Mouse (Mus musculus): ENCODE measurements around the gene Nup107.

Nup107 gene

GRCm38 (mm10) chr10:117792141-117793091 is at the start of gene Nup107:
Gene Nup107 (minus strand): TSS chr10:117792705.
- peak; percentile 100 for DNase-seq (ENCODE audit: low read depth, low spot score)

DNA sequence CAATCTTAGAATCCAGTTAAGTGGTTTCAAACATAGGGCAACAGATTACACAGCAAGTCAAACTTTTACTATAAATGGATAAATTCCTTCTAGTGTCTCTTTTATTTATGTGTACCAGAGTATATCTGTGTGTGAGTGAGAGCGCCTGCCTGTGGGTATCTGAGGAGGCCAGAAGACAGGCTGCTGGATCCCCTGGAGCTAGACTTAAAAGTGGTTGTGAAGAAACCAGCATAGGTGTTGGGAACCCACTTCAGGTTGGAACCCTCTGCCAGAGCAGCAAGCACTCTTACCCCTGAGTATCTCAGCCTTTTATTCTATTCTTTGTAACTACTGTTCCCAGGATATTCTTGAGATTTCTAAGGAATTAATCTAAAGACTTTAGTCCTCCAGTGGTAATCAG is 49.3 kb upstream of the Nup107 start:
- no peak for DNase-seq (ENCODE audit: low read depth, low spot score)

GRCm38 (mm10) chr10:117840431-117840995 is 48.0 kb upstream of the Nup107 start:
- peak; percentile 58 for DNase-seq (ENCODE audit: low read depth, low spot score)

DNA sequence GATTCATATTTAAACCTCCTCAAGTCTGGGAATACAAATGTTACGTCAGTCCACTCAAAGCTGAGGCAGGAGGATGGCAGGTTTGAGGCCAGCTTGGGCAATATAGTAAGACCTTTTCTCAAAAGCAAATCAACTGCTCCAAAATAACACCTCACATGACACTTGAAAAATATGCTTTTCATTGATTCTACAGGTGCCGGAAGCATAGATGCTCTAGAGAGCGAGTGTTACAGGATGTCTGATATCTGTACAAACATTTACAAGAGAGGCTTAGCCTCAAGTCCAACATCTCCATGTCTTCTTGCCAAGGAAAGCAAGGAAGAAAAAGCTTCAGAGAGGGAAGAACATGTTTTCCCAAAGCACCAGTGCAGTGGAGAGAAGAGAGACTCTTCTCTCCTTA is 47.2 kb upstream of the Nup107 start:
- DNase-seq (ENCODE audit: low read depth, low spot score), result no peak

- DNase-seq (ENCODE audit: low read depth, low spot score), result peak; percentile 37
Observed at GRCm38 (mm10) chr10:117838924-117839323, 46.4 kb upstream of the Nup107 start.

DNA sequence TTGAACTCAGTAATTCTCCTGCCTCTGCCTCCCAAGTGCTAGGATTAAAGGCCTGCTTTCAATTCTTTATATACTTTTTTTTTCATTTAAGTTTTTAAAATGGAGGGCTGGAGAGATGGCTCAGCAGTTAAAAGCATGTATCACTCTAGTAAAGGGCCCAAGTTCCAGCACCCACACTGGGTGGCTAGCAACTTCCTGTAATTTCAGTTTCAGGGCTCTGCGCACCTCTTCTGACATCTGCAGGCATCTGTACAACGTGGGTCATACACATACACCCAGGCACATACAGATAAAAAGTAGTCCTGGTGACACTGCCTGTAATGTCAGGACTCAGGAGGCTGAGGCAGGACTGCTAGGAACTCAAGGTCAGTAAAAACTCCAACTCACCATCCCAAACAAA is 43.8 kb upstream of the Nup107 start:
- DNase-seq (ENCODE audit: low read depth, low spot score), result peak; percentile 75

- no peak for DNase-seq (ENCODE audit: low read depth, low spot score)
Observed at GRCm38 (mm10) chr10:117835453-117835852, 42.9 kb upstream of the Nup107 start.

DNA sequence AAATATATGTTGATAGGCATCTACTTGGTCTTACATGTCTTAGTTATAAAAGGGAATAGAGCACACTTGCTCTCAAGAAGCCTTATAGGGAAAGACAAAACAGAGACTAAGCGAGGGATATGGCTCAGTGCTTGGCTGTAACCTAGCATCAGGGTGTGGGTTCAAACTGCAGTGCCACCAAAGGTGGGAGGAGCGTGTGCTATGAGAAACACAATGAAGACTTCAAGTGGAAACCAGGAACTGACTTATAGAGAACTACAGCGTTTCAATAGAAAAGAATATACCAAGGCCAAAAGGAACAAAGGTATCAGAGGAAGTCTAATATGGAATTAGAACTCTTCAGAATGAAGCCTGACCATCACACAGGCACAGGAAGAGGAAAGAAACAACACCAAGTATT is 38.3 kb upstream of the Nup107 start:
- DNase-seq (ENCODE audit: low read depth, low spot score), result peak; percentile 70

- DNase-seq (ENCODE audit: low read depth, low spot score), result peak; percentile 76
Observed at GRCm38 (mm10) chr10:117829472-117830155, 37.1 kb upstream of the Nup107 start.

- DNase-seq (ENCODE audit: low read depth, low spot score), result no peak
Observed at GRCm38 (mm10) chr10:117829022-117829421, 36.5 kb upstream of the Nup107 start.

DNA sequence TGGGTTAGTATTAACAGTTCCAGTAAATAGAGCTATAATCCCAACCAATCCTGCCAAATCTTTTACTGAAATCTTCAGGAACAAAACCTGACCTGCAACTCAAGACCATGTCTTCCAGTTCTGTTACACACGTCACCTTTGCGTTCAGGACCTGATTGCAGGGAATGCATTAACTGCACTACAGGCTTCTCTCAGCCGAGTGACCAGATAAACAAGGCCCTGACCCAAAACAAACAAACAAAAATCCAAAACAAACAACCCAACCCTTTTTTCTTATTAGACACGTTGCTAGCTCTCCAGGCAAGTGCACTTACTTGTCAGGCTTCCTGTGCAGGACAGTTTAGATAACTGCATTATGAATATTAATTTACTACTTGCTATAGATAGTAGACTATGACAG is 36.0 kb upstream of the Nup107 start:
- DNase-seq (ENCODE audit: low read depth, low spot score), result no peak

DNA sequence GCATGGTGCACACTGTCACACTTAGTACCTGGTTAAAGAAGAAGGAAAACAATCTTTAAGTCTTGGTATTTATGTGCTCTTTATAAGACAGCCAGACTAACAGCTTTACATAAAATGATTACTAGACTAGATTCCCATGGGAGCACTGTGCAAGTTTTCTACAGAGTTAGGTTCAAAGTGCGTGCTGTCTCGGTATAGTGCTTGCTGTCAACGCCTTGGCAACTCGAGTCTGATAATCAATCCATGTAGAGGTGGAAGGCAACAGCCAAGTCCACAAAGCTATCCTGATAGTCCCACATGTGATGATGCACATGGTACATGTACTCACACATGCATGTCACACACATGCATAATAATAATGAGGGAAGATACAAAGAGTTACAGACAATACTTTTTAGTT is 32.1 kb upstream of the Nup107 start:
- DNase-seq (ENCODE audit: low read depth, low spot score), result no peak

DNA sequence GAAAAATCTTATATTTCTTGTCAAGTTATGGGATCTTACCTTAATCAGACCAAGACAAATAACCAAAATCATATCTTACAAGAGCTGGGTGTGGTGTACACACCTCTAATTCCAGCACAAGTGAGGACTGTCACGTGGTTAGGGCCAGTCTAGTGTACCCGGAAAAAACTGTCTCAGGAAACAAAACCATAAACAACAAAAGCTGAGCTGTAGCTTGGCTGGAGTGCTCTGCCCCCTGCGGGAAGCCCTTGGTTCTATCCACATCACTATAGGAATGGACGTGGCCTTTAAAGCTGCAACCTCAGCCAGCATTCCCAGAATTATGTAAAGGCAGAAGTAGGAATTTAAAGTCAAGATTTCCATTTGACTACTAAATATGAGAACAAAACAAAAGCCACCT is 31.6 kb upstream of the Nup107 start:
- DNase-seq (ENCODE audit: low read depth, low spot score), result no peak

DNA sequence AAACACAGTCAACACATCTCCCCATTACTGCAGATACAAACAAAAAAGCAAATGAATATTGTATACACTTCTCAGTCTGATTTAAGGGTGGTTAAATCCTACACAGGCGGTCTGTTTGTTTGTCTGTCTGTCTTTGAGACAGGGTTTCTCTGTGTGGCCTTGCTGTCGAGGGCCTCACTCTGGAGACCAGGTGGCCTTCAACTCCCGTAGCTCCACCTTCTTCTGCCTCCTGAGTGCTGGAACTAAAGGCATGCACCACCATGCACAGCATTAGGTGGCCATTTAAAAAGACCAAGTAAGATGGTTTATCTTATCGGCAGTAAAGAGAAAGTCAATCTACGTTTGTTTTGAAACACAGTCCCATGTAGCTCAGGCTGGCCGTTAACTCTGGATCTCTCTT is 30.8 kb upstream of the Nup107 start:
- no peak for DNase-seq (ENCODE audit: low read depth, low spot score)

DNA sequence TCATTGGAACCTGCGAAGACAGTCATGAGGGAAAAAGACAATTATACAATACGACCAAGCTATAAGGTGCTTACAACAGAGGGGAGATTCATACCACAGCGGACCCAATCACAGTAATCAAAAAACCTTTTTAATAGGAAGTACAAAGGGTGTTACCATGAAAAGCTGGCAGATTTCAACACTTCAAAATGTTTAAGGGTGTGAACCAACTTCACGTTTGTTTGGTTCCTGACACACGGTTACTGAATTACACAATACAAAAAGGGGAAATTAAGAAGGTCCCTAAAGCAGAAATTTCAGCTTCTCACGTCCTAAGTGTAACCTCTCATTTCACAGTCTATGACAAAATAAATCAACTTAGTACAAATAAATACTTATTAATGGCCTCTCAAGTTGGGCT is 26.1 kb upstream of the Nup107 start:
- no peak for DNase-seq (ENCODE audit: low read depth, low spot score)

- DNase-seq (ENCODE audit: low read depth, low spot score), result no peak
Observed at GRCm38 (mm10) chr10:117816721-117817120, 24.2 kb upstream of the Nup107 start.

DNA sequence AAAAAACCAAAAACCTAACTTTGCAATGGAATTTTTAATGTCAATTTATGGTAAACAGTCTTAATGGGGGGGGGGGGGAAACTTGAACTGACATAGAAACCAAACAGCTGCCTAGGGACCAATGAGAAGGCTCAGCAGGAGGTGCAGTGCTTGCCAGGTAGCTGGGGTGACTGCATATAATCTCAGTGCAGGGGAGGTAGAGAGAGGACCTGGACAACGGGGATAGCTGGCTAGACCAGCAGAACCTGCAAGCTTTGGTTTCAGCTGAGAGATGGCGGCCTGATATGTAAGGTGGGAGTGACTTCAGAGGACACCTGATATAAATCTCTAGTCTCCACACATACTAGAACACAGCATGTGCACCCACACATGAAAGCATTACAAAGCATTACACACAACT is 20.0 kb upstream of the Nup107 start:
- no peak for DNase-seq (ENCODE audit: low read depth, low spot score)

GRCm38 (mm10) chr10:117811555-117811954 is 19.1 kb upstream of the Nup107 start:
- DNase-seq (ENCODE audit: low read depth, low spot score), result no peak

GRCm38 (mm10) chr10:117810506-117810905 is 18.0 kb upstream of the Nup107 start:
- no peak for DNase-seq (ENCODE audit: low read depth, low spot score)

- peak; percentile 77 for DNase-seq (ENCODE audit: low read depth, low spot score)
Observed at GRCm38 (mm10) chr10:117808068-117808467, 15.6 kb upstream of the Nup107 start.

DNA sequence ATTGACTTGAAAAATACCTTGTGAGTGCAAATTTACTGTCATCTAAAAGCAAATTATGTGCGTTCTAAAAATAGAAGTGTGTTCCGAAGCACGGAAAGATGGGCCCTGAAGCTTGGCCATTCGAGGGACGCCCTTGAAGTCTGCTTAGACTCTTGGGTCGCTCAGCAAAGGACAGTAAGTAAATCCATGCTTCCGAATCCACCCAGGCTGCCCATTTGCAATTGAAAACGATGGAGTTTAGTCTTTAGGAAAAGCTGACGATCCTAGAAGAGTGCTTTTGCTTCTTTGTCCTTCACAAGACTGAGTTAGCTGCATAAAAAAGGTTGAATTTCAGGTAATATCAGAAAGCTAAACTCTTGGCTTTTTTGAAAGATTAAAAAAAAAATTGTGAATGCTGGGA is 13.4 kb upstream of the Nup107 start:
- DNase-seq (ENCODE audit: low read depth, low spot score), result no peak
